Mouse (Mus musculus) limb, embryonic 14.5 days (tissue): ENCODE results near the gene Amotl1. TPM values are rescaled to one million over a fixed set of nuclear protein-coding genes. Genes with fewer than 3 reads are reported as not detected.

Experiments used
- ATAC-seq: fragments of 200-750 bp; cut with Nextera tagmentation; 2 replicates; pipeline ENCODE4 v1.8.0; 2017; ENCODE audit warnings: low read depth, moderate number of reproducible peaks, moderate TSS enrichment; ENCODE audit not compliant: low FRiP score
- DNase-seq: peaks from one replicate; pipeline ENCODE4 v3.0.0-alpha.2; 2015; ENCODE audit warnings: low spot score
- H3K27ac ChIP-seq: fragments of 300-500 bp; sonication (generic); replicated peaks from 2 replicates; pipeline ENCODE4 v1.5.1; 2014; ENCODE audit warnings: low read depth, mild to moderate bottlenecking, low read length, moderate library complexity, mixed read lengths
- H3K27me3 ChIP-seq: fragments of 300-500 bp; sonication (generic); 2 replicates; pipeline ENCODE4 v1.6.1; 2014; ENCODE audit warnings: low read length, mixed read lengths; ENCODE audit not compliant: control insufficient read depth, insufficient read depth
- H3K36me3 ChIP-seq: fragments of 300-500 bp; sonication (generic); 2 replicates; pipeline ENCODE4 v1.6.1; 2014; ENCODE audit warnings: mild to moderate bottlenecking, low read length, moderate library complexity, mixed read lengths; ENCODE audit not compliant: control insufficient read depth, insufficient read depth
- H3K4me1 ChIP-seq: fragments of 300-500 bp; sonication (generic); 2 replicates; pipeline ENCODE4 v1.6.1; 2014; ENCODE audit warnings: antibody characterized with exemption, low read length, mixed read lengths; ENCODE audit not compliant: control insufficient read depth, insufficient read depth
- H3K4me2 ChIP-seq: fragments of 300-500 bp; sonication (generic); replicated peaks from 2 replicates; pipeline ENCODE4 v1.6.1; 2014; ENCODE audit warnings: low read depth, mild to moderate bottlenecking, low read length, moderate library complexity; ENCODE audit not compliant: severe bottlenecking
- H3K4me3 ChIP-seq: fragments of 300-500 bp; sonication (generic); replicated peaks from 2 replicates; pipeline ENCODE4 v1.5.1; 2014; ENCODE audit warnings: low read length
- H3K9ac ChIP-seq: fragments of 300-500 bp; sonication (generic); 2 replicates; pipeline ENCODE4 v1.6.1; 2014; ENCODE audit warnings: mild to moderate bottlenecking, low read depth, low read length, moderate library complexity; ENCODE audit not compliant: severe bottlenecking
- H3K9me3 ChIP-seq: fragments of 300-500 bp; sonication (generic); 2 replicates; pipeline ENCODE4 v1.6.1; 2016; ENCODE audit warnings: low read length; ENCODE audit not compliant: control insufficient read depth
- POLR2A ChIP-seq: fragments of 200-500 bp; IDR thresholded peaks from 2 replicates; pipeline ENCODE4 v1.8.0; 2012; ENCODE audit warnings: inconsistent platforms, mild to moderate bottlenecking, moderate library complexity, borderline replicate concordance; ENCODE audit not compliant: insufficient read depth, insufficient read length; ENCODE audit errors: extremely low read depth
- WGBS: fragments of 180-500 bp; shearing (Covaris S2); extraction: QIAGEN DNeasy Blood & Tissue Kit; methylation state at CpG from one replicate; pipeline ENCODE4 v1.1.7; 2014; 5-methylcytosine and 5-hydroxymethylcytosine counted together
- polyA plus RNA-seq, 2 experiments: library from polyadenylated mRNA; depleted of rRNA in 1 of 2; stranded (reverse) in 1 of 2; unstranded in 1 of 2; fragments of >200 nt; fragmentation: Nextera tagmentation in 1 of 2; extraction: Ambion mirVana in 1 of 2; gene quantifications; 2 replicates each; pipeline versions ENCODE4 v1.2.1 to v1.2.3; 2012 to 2014

The Amotl1 gene
- polyA plus RNA-seq, 2 experiments = 47.7 to 53.9 TPM

GRCm38 (mm10) chr9:14632365-14633163 is 12.3 kb downstream of the Amotl1 start:
- Histone ChIP-seq H3K27me3 (no peaks in the 10 kb centered on the region), H3K9ac (no peak overlapping the region), H3K4me1 (peaks cover 16% of the 10 kb centered on the region), H3K4me3 (no peak overlapping the region), H3K36me3 (no peaks in the 10 kb centered on the region), H3K27ac (no peak overlapping the region), H3K9me3 (no peaks in the 10 kb centered on the region), H3K4me2 (no peak overlapping the region)
- no peak for TF ChIP-seq POLR2A
- DNase-seq (no peak), ATAC-seq (no peak)
- WGBS = 74% methylated on average over 10 of the region's 10 CpGs

- 13% methylated on average over 5 of the region's 5 CpGs for WGBS
- DNase-seq = peak; percentile 27
- H3K27me3 ChIP-seq = no peaks in the 10 kb centered on the region
- no peaks in the 10 kb centered on the region for H3K9me3 ChIP-seq
- no peak overlapping the region for H3K27ac ChIP-seq
- no peaks in the 10 kb centered on the region for H3K36me3 ChIP-seq
- no peak overlapping the region for H3K9ac ChIP-seq
- peak; percentile 83 for ATAC-seq
- TF ChIP-seq POLR2A = no peak
- no peak overlapping the region for H3K4me2 ChIP-seq
- H3K4me3 ChIP-seq = no peak overlapping the region
- H3K4me1 ChIP-seq = peaks cover 16% of the 10 kb centered on the region
Measured at GRCm38 (mm10) chr9:14631729-14632128, 13.1 kb downstream of the Amotl1 start.

DNA sequence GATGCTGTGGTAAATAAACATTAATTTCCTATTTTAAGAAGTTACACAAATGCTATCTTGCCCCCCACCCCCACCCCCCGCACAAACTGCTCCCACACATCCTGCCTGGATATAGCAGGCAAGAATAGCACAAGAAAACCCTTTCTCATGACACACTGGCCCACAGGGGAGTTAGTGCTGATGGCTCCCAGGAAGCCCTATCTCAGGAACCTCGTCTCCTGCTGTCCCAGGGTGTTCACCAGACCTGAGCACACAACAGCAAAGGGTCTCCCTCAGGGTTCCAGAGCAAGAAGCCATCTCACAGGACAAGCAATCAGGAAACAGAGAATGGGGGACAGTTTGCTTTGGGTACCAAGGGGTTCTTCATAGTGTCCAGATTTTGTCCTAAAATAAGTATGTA is 17.3 kb downstream of the Amotl1 start:
- Histone ChIP-seq H3K4me3 (no peak overlapping the region), H3K4me2 (no peak overlapping the region), H3K27me3 (no peaks in the 10 kb centered on the region), H3K4me1 (peaks cover 41% of the 10 kb centered on the region), H3K9ac (no peak overlapping the region), H3K36me3 (no peaks in the 10 kb centered on the region), H3K9me3 (no peaks in the 10 kb centered on the region), H3K27ac (no peak overlapping the region)
- DNase-seq = no peak
- no peak for TF ChIP-seq POLR2A
- 70% methylated on average over 2 of the region's 2 CpGs for WGBS
- ATAC-seq = no peak

- TF ChIP-seq POLR2A = no peak
- Histone ChIP-seq H3K27ac (no peak overlapping the region), H3K9me3 (no peaks in the 10 kb centered on the region), H3K4me3 (no peak overlapping the region), H3K36me3 (no peaks in the 10 kb centered on the region), H3K27me3 (no peaks in the 10 kb centered on the region), H3K4me1 (peaks cover 28% of the 10 kb centered on the region), H3K9ac (no peak overlapping the region), H3K4me2 (no peak overlapping the region)
- WGBS = 87% methylated on average over 3 of the region's 3 CpGs
- DNase-seq = no peak
- ATAC-seq = no peak
Measured at GRCm38 (mm10) chr9:14625961-14626360, 18.9 kb downstream of the Amotl1 start.

- DNase-seq (peak; percentile 41), ATAC-seq (no peak)
- H3K4me3 ChIP-seq = no peak overlapping the region
- H3K27ac ChIP-seq = no peak overlapping the region
- no peaks in the 10 kb centered on the region for H3K27me3 ChIP-seq
- peaks cover 26% of the 10 kb centered on the region for H3K4me1 ChIP-seq
- WGBS = 19% methylated on average over 3 of the region's 3 CpGs
- H3K4me2 ChIP-seq = no peak overlapping the region
- H3K9ac ChIP-seq = no peak overlapping the region
- no peaks in the 10 kb centered on the region for H3K36me3 ChIP-seq
- H3K9me3 ChIP-seq = no peaks in the 10 kb centered on the region
- TF ChIP-seq POLR2A = no peak
Measured at GRCm38 (mm10) chr9:14625024-14625423, 19.8 kb downstream of the Amotl1 start.
